Mouse (Mus musculus) liver, adult 2 months (tissue): ENCODE data around the gene Tmem87a.

ENCODE experiments used
- CTCF ChIP-seq: fragments of 200-500 bp; IDR thresholded peaks from 2 replicates; pipeline ENCODE4 v1.5.1; 2011; ENCODE audit warnings: low read depth, low read length, control low read depth
- POLR2A ChIP-seq: fragments of 200-500 bp; IDR thresholded peaks from 2 replicates; pipeline ENCODE4 v1.6.1; 2011; ENCODE audit warnings: low read length, control low read depth; ENCODE audit not compliant: insufficient read depth; ENCODE audit errors: extremely low read depth

- no peak for TF ChIP-seq CTCF
- no peak for TF ChIP-seq POLR2A
Measured at GRCm38 (mm10) chr2:120314487-120314886, 89.4 kb downstream of the Tmem87a start.
